Mouse (Mus musculus): ENCODE results near the gene Olfr328. TPM values are rescaled to one million over a fixed set of nuclear protein-coding genes. Genes with fewer than 3 reads are reported as not detected.

Olfr328 gene
- total RNA-seq, 2 experiments from 2014 or later, result 0.10 to 0.12 TPM

Other genes starting within 250 kb of the Olfr328 start
- gene Zfp692, start 248.6 kb downstream of the Olfr328 start, total RNA-seq (2021), result 1 to 10 TPM; 3.9 to 4.7 TPM
- 10 to 100 TPM; 48.9 to 53.1 TPM for gene Zfp672, start 225.3 kb downstream of the Olfr328 start, total RNA-seq (2021)
- 10 to 100 TPM; 45.6 to 49.5 TPM for gene Sh3bp5l, start 224.9 kb downstream of the Olfr328 start, total RNA-seq (2021)
- not detected for gene Lypd8, start 176.6 kb downstream of the Olfr328 start, total RNA-seq (2021)
- gene 1810065E05Rik, start 134.5 kb downstream of the Olfr328 start, total RNA-seq (2021), result not detected
- gene Gm12253, start 123.1 kb downstream of the Olfr328 start, total RNA-seq (2021), result not detected
- not detected for gene Lypd9, start 102.7 kb downstream of the Olfr328 start, total RNA-seq (2021)
- not detected for gene Olfr30, start 93.4 kb downstream of the Olfr328 start, total RNA-seq (2021)
- not detected for gene Olfr332, start 63.1 kb downstream of the Olfr328 start, total RNA-seq (2021)
- gene Olfr331, start 53.1 kb downstream of the Olfr328 start, total RNA-seq (2021), result not detected
- not detected for gene Olfr330, start 20.8 kb downstream of the Olfr328 start, total RNA-seq (2021)
- gene Olfr329-ps, start 9.2 kb downstream of the Olfr328 start, total RNA-seq (2021), result not detected
- not detected for gene Olfr224, start 14.9 kb upstream of the Olfr328 start, total RNA-seq (2021)
- gene Olfr325, start 22.1 kb upstream of the Olfr328 start, total RNA-seq (2021), result not detected
- not detected for gene Olfr324, start 39.5 kb upstream of the Olfr328 start, total RNA-seq (2021)
- gene 2210407C18Rik, start 60.4 kb upstream of the Olfr328 start, total RNA-seq (2021), result 10 to 100 TPM in 1 of 2 experiments, 1 to 10 TPM in 1; 7.4 to 10.7 TPM
- not detected for gene Olfr323, start 74.9 kb upstream of the Olfr328 start, total RNA-seq (2021)
- under 1 TPM in 1 of 2 experiments, not detected in 1; 0.17 TPM for gene Trim58, start 84.8 kb upstream of the Olfr328 start, total RNA-seq (2021)
- not detected for gene Olfr322, start 103.1 kb upstream of the Olfr328 start, total RNA-seq (2021)
- not detected for gene Olfr320, start 125.5 kb upstream of the Olfr328 start, total RNA-seq (2021)
- not detected for gene Olfr319, start 143.5 kb upstream of the Olfr328 start, total RNA-seq (2021)
- not detected for gene Olfr318, start 168.4 kb upstream of the Olfr328 start, total RNA-seq (2021)
- gene Olfr317, start 183.6 kb upstream of the Olfr328 start, total RNA-seq (2021), result not detected
- gene Olfr316, start 197.1 kb upstream of the Olfr328 start, total RNA-seq (2021), result not detected
- gene Olfr315, start 217.6 kb upstream of the Olfr328 start, total RNA-seq (2021), result not detected
- gene Olfr314, start 227.3 kb upstream of the Olfr328 start, total RNA-seq (2021), result not detected
- gene Fam183b, start 246.3 kb upstream of the Olfr328 start, total RNA-seq (2021), result not detected

Measured in heart, postnatal 14 days (tissue).